Mouse (Mus musculus) CH12.LX (cell line): ENCODE results near the gene Ilkap. TPM values are rescaled to one million over a fixed set of nuclear protein-coding genes. Genes with fewer than 3 reads are reported as not detected.

ENCODE experiments used
- DNase-seq: peaks from one replicate; pipeline ENCODE4 v3.0.0-alpha.2; 2013; ENCODE audit errors: extremely low read depth
- H3K27ac ChIP-seq: 2 replicates; pipeline ENCODE4 v1.5.1; 2012; ENCODE audit warnings: low read depth, mild to moderate bottlenecking, control low read depth, moderate library complexity; ENCODE audit not compliant: insufficient read depth
- H3K27me3 ChIP-seq: replicated peaks from 2 replicates; pipeline ENCODE3; 2012; ENCODE audit warnings: inconsistent platforms
- H3K36me3 ChIP-seq, 2 experiments: replicated peaks in 1 of 2; 2 replicates each; pipeline versions ENCODE3 to v1.6.1; 2012; ENCODE audit warnings: inconsistent platforms in 1 of 2, low read length in 1 of 2, mild to moderate bottlenecking in 1 of 2, mixed read lengths in 1 of 2, moderate library complexity in 1 of 2; ENCODE audit not compliant: control insufficient read depth in 1 of 2, insufficient read depth in 1 of 2
- H3K4me1 ChIP-seq, 2 experiments: 2 replicates each; pipeline ENCODE4 v1.6.1; 2012; ENCODE audit warnings: inconsistent platforms in 1 of 2, moderate library complexity in 1 of 2; ENCODE audit not compliant: insufficient read depth in 2 of 2, control insufficient read depth in 1 of 2
- H3K4me2 ChIP-seq: 2 replicates; pipeline ENCODE4 v1.6.1; 2012; ENCODE audit warnings: low read depth, mild to moderate bottlenecking, control low read depth; ENCODE audit not compliant: poor library complexity, insufficient read depth, severe bottlenecking
- H3K4me3 ChIP-seq, 3 experiments: fragments of 150-350 bp in 1 of 3; sonication (generic) in 1 of 3; replicated peaks in 1 of 3; 2 replicates each; pipeline versions ENCODE3 to v1.5.1; 2011 to 2012; ENCODE audit warnings: low read depth in 2 of 3, low read length in 2 of 3, mild to moderate bottlenecking in 2 of 3, moderate library complexity in 2 of 3, control low read depth in 1 of 3, improper control_type of control experiment in 1 of 3, inconsistent platforms in 1 of 3, mixed read lengths in 1 of 3; ENCODE audit not compliant: poor library complexity in 1 of 3
- H3K79me2 ChIP-seq: replicated peaks from 2 replicates; pipeline ENCODE4 v1.6.1; 2012; ENCODE audit warnings: mild to moderate bottlenecking, moderate library complexity; ENCODE audit not compliant: control insufficient read depth, poor library complexity, insufficient read depth, severe bottlenecking; ENCODE audit errors: extremely low read depth
- H3K9ac ChIP-seq: 2 replicates; pipeline ENCODE4 v1.6.1; 2012; ENCODE audit warnings: low read depth, mild to moderate bottlenecking, control low read depth, moderate library complexity; ENCODE audit not compliant: insufficient read depth
- H3K9me3 ChIP-seq: replicated peaks from 2 replicates; pipeline ENCODE3; 2012; ENCODE audit warnings: low read length, inconsistent platforms, mixed read lengths
- BHLHE40 ChIP-seq: IDR thresholded peaks from 2 replicates; pipeline ENCODE4 v1.6.1; 2011; ENCODE audit warnings: mild to moderate bottlenecking, low read depth, low read length, improper control_type of control experiment
- CHD1 ChIP-seq: IDR thresholded peaks from 2 replicates; pipeline ENCODE4 v1.6.1; 2012; ENCODE audit warnings: low read depth, low read length, improper control_type of control experiment, inconsistent platforms
- ETS1 ChIP-seq: conservative IDR thresholded peaks from 2 replicates; pipeline ENCODE4 v1.6.1; 2012; ENCODE audit warnings: low read depth, mild to moderate bottlenecking, inconsistent platforms, low read length, improper control_type of control experiment, moderate library complexity
- GABPA ChIP-seq: IDR thresholded peaks from 2 replicates; pipeline ENCODE4 v1.6.1; 2012; ENCODE audit warnings: low read depth, low read length, improper control_type of control experiment, inconsistent platforms; ENCODE audit not compliant: insufficient replicate concordance
- HCFC1 ChIP-seq: IDR thresholded peaks from 2 replicates; pipeline ENCODE4 v1.6.1; 2012; ENCODE audit warnings: low read depth, mild to moderate bottlenecking, inconsistent platforms, low read length, improper control_type of control experiment
- JUN ChIP-seq: IDR thresholded peaks from 2 replicates; pipeline ENCODE4 v1.6.1; 2011; ENCODE audit warnings: low read depth, mild to moderate bottlenecking, low read length, improper control_type of control experiment, moderate library complexity; ENCODE audit not compliant: insufficient read depth
- KAT2A ChIP-seq: IDR thresholded peaks from 2 replicates; pipeline ENCODE4 v1.6.1; 2012; ENCODE audit warnings: low read length, improper control_type of control experiment, inconsistent platforms; ENCODE audit not compliant: insufficient replicate concordance
- MAFK ChIP-seq: IDR thresholded peaks from 2 replicates; pipeline ENCODE4 v1.6.1; 2011; ENCODE audit warnings: low read length, improper control_type of control experiment; ENCODE audit not compliant: insufficient replicate concordance
- MAX ChIP-seq: IDR thresholded peaks from 2 replicates; pipeline ENCODE4 v1.6.1; 2011; ENCODE audit warnings: low read length, improper control_type of control experiment
- MAZ ChIP-seq: IDR thresholded peaks from 2 replicates; pipeline ENCODE4 v1.6.1; 2012; ENCODE audit warnings: low read depth, mild to moderate bottlenecking, inconsistent platforms, low read length, improper control_type of control experiment, moderate library complexity
- MEF2A ChIP-seq: IDR thresholded peaks from 2 replicates; pipeline ENCODE4 v1.6.1; 2014; ENCODE audit warnings: low read depth, mild to moderate bottlenecking, inconsistent platforms, low read length, improper control_type of control experiment, borderline replicate concordance
- MXI1 ChIP-seq: IDR thresholded peaks from 2 replicates; pipeline ENCODE4 v1.6.1; 2011; ENCODE audit warnings: mild to moderate bottlenecking, low read depth, low read length, improper control_type of control experiment
- MYC ChIP-seq: IDR thresholded peaks from 2 replicates; pipeline ENCODE4 v1.6.1; 2011; ENCODE audit warnings: low read depth, mild to moderate bottlenecking, improper control_type of control experiment, low read length
- NELFE ChIP-seq: IDR thresholded peaks from 2 replicates; pipeline ENCODE4 v1.6.1; 2011; ENCODE audit warnings: low read depth, low read length, improper control_type of control experiment
- NRF1 ChIP-seq: IDR thresholded peaks from 2 replicates; pipeline ENCODE4 v1.6.1; 2014; ENCODE audit warnings: low read depth, mild to moderate bottlenecking, inconsistent platforms, low read length, improper control_type of control experiment, moderate library complexity
- POLR2A ChIP-seq: IDR thresholded peaks from 2 replicates; pipeline ENCODE4 v1.6.1; 2011; ENCODE audit warnings: low read depth, mild to moderate bottlenecking, improper control_type of control experiment, low read length
- POLR2AphosphoS2 ChIP-seq: IDR thresholded peaks from 2 replicates; pipeline ENCODE4 v1.6.1; 2011; ENCODE audit warnings: low read depth, low read length, improper control_type of control experiment
- RCOR1 ChIP-seq: conservative IDR thresholded peaks from 2 replicates; pipeline ENCODE4 v1.6.1; 2012; ENCODE audit warnings: low read depth, mild to moderate bottlenecking, inconsistent platforms, low read length, improper control_type of control experiment
- SIN3A ChIP-seq: IDR thresholded peaks from 2 replicates; pipeline ENCODE4 v1.6.1; 2012; ENCODE audit warnings: low read length, improper control_type of control experiment, inconsistent platforms
- SMC3 ChIP-seq: IDR thresholded peaks from 2 replicates; pipeline ENCODE4 v1.6.1; 2011; ENCODE audit warnings: low read depth, low read length, improper control_type of control experiment
- TBP ChIP-seq: conservative IDR thresholded peaks from 2 replicates; pipeline ENCODE4 v1.6.1; 2011; ENCODE audit warnings: low read depth, low read length, improper control_type of control experiment
- TCF12 ChIP-seq: IDR thresholded peaks from 2 replicates; pipeline ENCODE4 v1.6.1; 2014; ENCODE audit warnings: low read depth, mild to moderate bottlenecking, inconsistent platforms, low read length, improper control_type of control experiment
- UBTF ChIP-seq: IDR thresholded peaks from 2 replicates; pipeline ENCODE4 v1.6.1; 2012; ENCODE audit warnings: low read depth, mild to moderate bottlenecking, inconsistent platforms, low read length, improper control_type of control experiment, moderate library complexity
- USF2 ChIP-seq: conservative IDR thresholded peaks from 2 replicates; pipeline ENCODE4 v1.6.1; 2011; ENCODE audit warnings: low read depth, low read length, improper control_type of control experiment
- ZC3H11A ChIP-seq: IDR thresholded peaks from 2 replicates; pipeline ENCODE4 v1.6.1; 2012; ENCODE audit warnings: low read depth, mild to moderate bottlenecking, inconsistent platforms, low read length, improper control_type of control experiment
- ZKSCAN1 ChIP-seq: IDR thresholded peaks from 2 replicates; pipeline ENCODE4 v1.6.1; 2012; ENCODE audit warnings: low read depth, inconsistent platforms, low read length, improper control_type of control experiment, borderline replicate concordance
- ZNF384 ChIP-seq: IDR thresholded peaks from 2 replicates; pipeline ENCODE4 v1.6.1; 2012; ENCODE audit warnings: low read depth, low read length, improper control_type of control experiment, inconsistent platforms
- dilution Hi-C: fragments of 300-500 bp; cut with MboI; formaldehyde crosslinking; loops from 2 replicates; pipeline ENCODE4 v1.14.3; 2020; ENCODE audit warnings: low sequenced_read_pairs; ENCODE audit not compliant: extremely low pct_unique_long_range_greater_than_20kb, extremely low pct_ligation_motif_present
- in situ Hi-C: fragments of 300-500 bp; cut with MboI; formaldehyde crosslinking; loops from 3 replicates; pipeline ENCODE4 v1.14.3; 2019; ENCODE audit warnings: low sequenced_read_pairs, low pct_ligation_motif_present, low pct_unique_long_range_greater_than_20kb, mixed read lengths
- polyA plus RNA-seq: library from polyadenylated mRNA; unstranded; fragments of >175 nt; gene quantifications from 2 replicates; pipeline ENCODE4 v1.2.1, GENCODE M21; 2012; ENCODE audit warnings: low read depth; ENCODE audit not compliant: insufficient read length
- total RNA-seq, 2 experiments: library from RNA; depleted of rRNA; stranded (reverse); fragments of 300-350 nt in 1 of 2; fragments of >200 nt in 1 of 2; gene quantifications; 2 replicates each; pipeline ENCODE4 v1.2.3; 2012 to 2014

The Ilkap gene
- total and polyA plus RNA-seq, 3 experiments: 77.9 to 101 (median 79.1) TPM

GRCm38 (mm10) chr1:91344001-91344400 lies 54.6 kb downstream of the Ilkap start:
- in situ Hi-C loops (no loop called here), dilution Hi-C loops (no loop called here)
- no peak for DNase-seq
- Histone ChIP-seq H3K27me3 (no peaks in the 10 kb centered on the region), H3K27ac (no peak overlapping the region), H3K4me3 (no peak overlapping the region), H3K36me3 (peaks cover 15 to 71% of the 10 kb centered on the region in 2 experiments), H3K9me3 (no peaks in the 10 kb centered on the region), H3K79me2 (no peaks in the 10 kb centered on the region), H3K4me2 (no peak overlapping the region), H3K4me1 (peaks cover 16 to 36% of the 10 kb centered on the region in 2 experiments), H3K9ac (no peak overlapping the region)
- TF ChIP-seq NELFE: no peak
- no peak for TF ChIP-seq MXI1
- TF ChIP-seq SMC3: no peak
- no peak for TF ChIP-seq POLR2AphosphoS2
- TF ChIP-seq MAZ: no peak
- TF ChIP-seq BHLHE40: no peak
- TF ChIP-seq SIN3A: no peak
- no peak for TF ChIP-seq ZNF384
- no peak for TF ChIP-seq CHD1
- no peak for TF ChIP-seq UBTF
- no peak for TF ChIP-seq USF2
- no peak for TF ChIP-seq TBP
- TF ChIP-seq TCF12: no peak

- TF ChIP-seq NRF1: no peak
- TF ChIP-seq USF2: no peak
- TF ChIP-seq SMC3: no peak
- no peak for TF ChIP-seq ZKSCAN1
- TF ChIP-seq MXI1: no peak
- TF ChIP-seq ZC3H11A: no peak
- no peak for TF ChIP-seq GABPA
- no peak for TF ChIP-seq ETS1
- TF ChIP-seq MEF2A: no peak
- TF ChIP-seq RCOR1: no peak
- TF ChIP-seq HCFC1: no peak
- no peak for TF ChIP-seq POLR2A
- TF ChIP-seq NELFE: no peak
- no peak for TF ChIP-seq MAFK
- no peak for TF ChIP-seq MYC
- no peak for TF ChIP-seq MAX
- no peak for TF ChIP-seq KAT2A
- no peak for TF ChIP-seq JUN
- no peak for TF ChIP-seq POLR2AphosphoS2
- no peak for TF ChIP-seq SIN3A
- no peak overlapping the region for H3K9ac ChIP-seq
Measured at GRCm38 (mm10) chr1:91337355-91337754, 61.3 kb downstream of the Ilkap start.

More at GRCm38 (mm10) chr1:91337355-91337754, 61.3 kb downstream of the Ilkap start:
- DNase-seq: no peak
- dilution Hi-C loops: no loop called here
- Histone ChIP-seq H3K27ac (no peak overlapping the region), H3K36me3 (peaks cover 26 to 86% of the 10 kb centered on the region in 2 experiments), H3K79me2 (no peaks in the 10 kb centered on the region), H3K27me3 (no peaks in the 10 kb centered on the region), H3K9me3 (no peaks in the 10 kb centered on the region), H3K4me1 (peaks cover 12 to 44% of the 10 kb centered on the region in 2 experiments), H3K4me3 (no peak overlapping the region), H3K4me2 (no peak overlapping the region)
- in situ Hi-C loops: no loop called here
